Mouse (Mus musculus): ENCODE data around the gene Serinc3. TPM values are rescaled to one million over a fixed set of nuclear protein-coding genes. Genes with fewer than 3 reads are reported as not detected.
A peak's percentile ranks its signal among the peaks of the same experiment; 100 is the strongest.
"Not testable (repeated sequence)": the region's sequence is repeated elsewhere in the genome, so short reads cannot be mapped to it uniquely, and the experiment has no call there.

Serinc3 gene
- total and polyA plus RNA-seq, 2 experiments from 2014 or later: 36.5 to 97.4 TPM

DNA sequence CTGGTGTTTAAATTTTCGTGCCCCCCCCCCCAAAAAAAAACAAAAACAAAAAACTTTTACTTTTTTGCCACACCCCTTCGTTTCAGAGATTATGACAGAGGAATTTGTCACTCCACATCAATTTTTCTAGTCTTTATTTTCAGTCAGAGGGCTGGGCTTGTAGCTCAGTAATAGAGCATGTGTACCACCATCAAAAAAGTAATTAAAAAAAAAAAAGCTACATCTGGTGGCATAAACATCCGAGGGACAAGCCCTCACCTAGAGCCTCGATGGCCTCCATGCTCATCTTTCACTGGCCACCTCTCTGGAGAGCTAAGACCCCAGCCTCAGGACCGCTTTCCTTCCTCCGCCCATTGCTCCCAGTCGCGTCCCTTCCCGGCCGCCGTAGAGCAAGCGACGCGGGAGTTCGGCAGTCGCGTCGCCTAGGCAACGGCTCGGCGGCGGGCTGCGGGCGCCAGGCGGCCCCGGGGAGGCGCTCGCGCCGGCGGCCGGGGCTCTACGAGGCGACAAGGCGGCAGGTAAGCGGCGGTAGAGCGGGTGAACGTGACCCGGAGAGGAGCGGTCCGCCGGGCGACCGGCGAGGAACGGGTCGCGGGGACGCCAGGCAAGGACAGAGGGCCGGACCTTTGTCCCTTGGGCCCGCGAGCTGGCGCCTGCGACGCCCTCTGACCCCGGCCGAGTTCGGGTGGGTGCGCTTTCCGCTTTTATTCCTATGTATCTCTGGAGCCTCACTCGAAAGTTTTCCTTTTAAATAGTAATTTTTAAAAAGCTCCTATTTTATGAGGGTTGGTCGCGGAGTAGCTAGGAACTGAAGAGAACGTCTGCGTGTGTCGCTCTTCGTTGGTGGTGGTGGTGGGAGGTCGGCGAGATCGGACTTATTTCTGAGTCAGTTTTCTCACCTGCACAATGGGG, 13.3 kb upstream of the Serinc3 start, which contains the start of gene Pkig:
TSS of gene Pkig (plus strand) at position 412 of the 912 bp plus-strand sequence.
- Histone ChIP-seq H3K4me2 (ENCODE audit: low read depth, low read length) (peak within 1 kb of the TSS; percentile 57), H3K36me3 (ENCODE audit: insufficient read depth, low read length) (no peaks in the 10 kb centered on the region), H3K4me3 (ENCODE audit: low read length) (peak within 1 kb of the TSS; percentile 63), H3K4me1 (ENCODE audit: insufficient read depth, low read length) (peaks cover 8% of the 10 kb centered on the region; the same call in 1 of the 2 replicates), H3K27ac (peak within 1 kb of the TSS; percentile 75), H3K27me3 (ENCODE audit: insufficient read depth, low read length) (no peaks in the 10 kb centered on the region), H3K9ac (replicated peaks; ENCODE audit: low read length) (peak within 1 kb of the TSS; percentile 58), H3K9me3 (ENCODE audit: low read length) (no peaks in the 10 kb centered on the region)
- no peak for TF ChIP-seq CTCF (IDR thresholded peaks at IDR 0.05; ENCODE audit: low read depth)
- DNase-seq (ENCODE audit: low spot score) (peak; percentile 95), ATAC-seq (peak; percentile 95)
- under 1% methylated on average over 69 of the region's 71 CpGs for WGBS

GRCm38 (mm10) chr2:163657486-163657885, 12.6 kb upstream of the Serinc3 start:
- DNase-seq (ENCODE audit: low spot score) (no peak), ATAC-seq (no peak)
- Histone ChIP-seq H3K9ac (replicated peaks; ENCODE audit: low read length) (no peak overlapping the region), H3K4me1 (ENCODE audit: insufficient read depth, low read length) (peaks cover 8% of the 10 kb centered on the region; the same call in 1 of the 2 replicates), H3K27ac (no peak overlapping the region), H3K36me3 (ENCODE audit: insufficient read depth, low read length) (no peaks in the 10 kb centered on the region), H3K9me3 (ENCODE audit: low read length) (no peaks in the 10 kb centered on the region), H3K4me3 (ENCODE audit: low read length) (no peak overlapping the region), H3K4me2 (ENCODE audit: low read depth, low read length) (no peak overlapping the region), H3K27me3 (ENCODE audit: insufficient read depth, low read length) (no peaks in the 10 kb centered on the region)
- WGBS: 79% methylated on average over 2 of the region's 2 CpGs
- no peak for TF ChIP-seq CTCF (IDR thresholded peaks at IDR 0.05; ENCODE audit: low read depth)

DNA sequence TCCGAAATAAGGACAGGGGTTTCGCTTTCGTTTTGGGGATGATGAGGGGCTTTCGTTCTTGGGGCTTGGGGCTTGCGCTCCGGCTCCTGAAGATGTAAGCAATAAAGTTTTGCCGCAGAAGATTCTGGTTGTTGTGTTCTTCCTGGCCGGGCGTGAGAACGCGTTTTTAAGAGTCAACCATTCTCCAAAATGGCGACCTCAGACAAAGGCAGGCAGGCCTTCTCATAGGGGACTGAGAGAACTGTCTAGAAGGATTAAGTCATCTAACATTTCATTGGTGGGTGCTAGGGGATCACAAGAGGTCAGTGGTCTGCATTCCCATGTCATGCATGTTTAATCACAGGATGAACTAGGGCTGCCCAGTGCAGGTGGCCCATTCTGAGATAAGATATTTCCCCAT, 10.8 kb upstream of the Serinc3 start:
- not testable (repeated sequence) for H3K4me2 ChIP-seq (ENCODE audit: low read depth, low read length); ATAC-seq; H3K4me1 ChIP-seq (ENCODE audit: insufficient read depth, low read length); H3K27ac ChIP-seq; H3K27me3 ChIP-seq (ENCODE audit: insufficient read depth, low read length); H3K9me3 ChIP-seq (ENCODE audit: low read length); H3K4me3 ChIP-seq (ENCODE audit: low read length); H3K9ac ChIP-seq (replicated peaks; ENCODE audit: low read length); DNase-seq (ENCODE audit: low spot score); H3K36me3 ChIP-seq (ENCODE audit: insufficient read depth, low read length)
- 97% methylated on average over 8 of the region's 12 CpGs for WGBS

DNA sequence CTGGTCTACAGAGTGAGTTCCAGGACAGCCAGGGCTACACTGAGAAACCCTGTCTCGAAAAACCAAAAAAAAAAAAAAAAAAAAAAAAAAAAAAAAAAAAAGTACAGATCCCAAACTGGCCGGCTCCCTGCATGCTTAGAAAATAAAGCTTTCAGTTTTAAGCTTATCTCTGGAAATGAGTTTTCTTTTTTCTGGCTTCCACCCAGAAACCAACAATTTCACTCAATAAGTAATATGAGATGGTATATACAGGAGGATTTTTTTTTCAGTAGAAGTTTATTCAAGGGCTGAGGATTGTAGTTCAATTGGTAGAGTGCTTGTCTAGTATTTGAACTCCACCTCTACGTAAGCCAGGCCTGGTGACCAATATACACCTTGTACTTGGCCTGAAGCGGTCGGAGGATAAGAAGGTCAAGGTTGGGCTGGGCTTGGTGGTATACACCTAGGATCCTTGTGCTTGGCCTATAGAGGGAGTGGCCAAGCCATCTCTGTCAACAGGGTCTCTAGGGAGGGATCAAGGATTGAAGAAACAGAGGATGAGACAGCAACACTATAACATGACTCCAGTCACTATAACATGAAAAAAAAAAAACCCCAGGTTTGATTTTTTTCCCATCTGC, 1.6 kb upstream of the Serinc3 start:
- no peaks in the 10 kb centered on the region for H3K27me3 ChIP-seq (ENCODE audit: insufficient read depth, low read length)
- no peak overlapping the region for H3K9ac ChIP-seq (replicated peaks; ENCODE audit: low read length)
- 0 out of 2 replicates have a peak, but pooled peaks cover 3% of the 10 kb centered on the region for H3K4me1 ChIP-seq (ENCODE audit: insufficient read depth, low read length)
- H3K4me3 ChIP-seq (ENCODE audit: low read length): no peak overlapping the region
- no peak overlapping the region for H3K4me2 ChIP-seq (ENCODE audit: low read depth, low read length)
- H3K36me3 ChIP-seq (ENCODE audit: insufficient read depth, low read length): no peaks in the 10 kb centered on the region
- no peak overlapping the region for H3K27ac ChIP-seq
- 93% methylated on average over 5 of the region's 5 CpGs for WGBS
- TF ChIP-seq CTCF (IDR thresholded peaks at IDR 0.05; ENCODE audit: low read depth): no peak
- DNase-seq (ENCODE audit: low spot score): no peak
- H3K9me3 ChIP-seq (ENCODE audit: low read length): no peaks in the 10 kb centered on the region; the same call in 1 of the 2 replicates
- ATAC-seq: no peak

- Histone ChIP-seq H3K4me2 (ENCODE audit: low read depth, low read length) (no peak overlapping the region), H3K9me3 (ENCODE audit: low read length) (no peaks in the 10 kb centered on the region; the same call in 1 of the 2 replicates), H3K27ac (0 out of 2 replicates have a peak overlapping the region, but pooled peaks have one; percentile 99), H3K4me3 (ENCODE audit: low read length) (no peak overlapping the region), H3K4me1 (ENCODE audit: insufficient read depth, low read length) (0 out of 2 replicates have a peak, but pooled peaks cover 3% of the 10 kb centered on the region), H3K9ac (replicated peaks; ENCODE audit: low read length) (no peak overlapping the region), H3K27me3 (ENCODE audit: insufficient read depth, low read length) (no peaks in the 10 kb centered on the region), H3K36me3 (ENCODE audit: insufficient read depth, low read length) (no peaks in the 10 kb centered on the region)
- WGBS: 77% methylated on average over 11 of the region's 11 CpGs
- no peak for TF ChIP-seq CTCF (IDR thresholded peaks at IDR 0.05; ENCODE audit: low read depth)
- DNase-seq (ENCODE audit: low spot score) (no peak), ATAC-seq (no peak)
These were observed 949 bp upstream of the Serinc3 start for GRCm38 (mm10) chr2:163645700-163646460.

DNA sequence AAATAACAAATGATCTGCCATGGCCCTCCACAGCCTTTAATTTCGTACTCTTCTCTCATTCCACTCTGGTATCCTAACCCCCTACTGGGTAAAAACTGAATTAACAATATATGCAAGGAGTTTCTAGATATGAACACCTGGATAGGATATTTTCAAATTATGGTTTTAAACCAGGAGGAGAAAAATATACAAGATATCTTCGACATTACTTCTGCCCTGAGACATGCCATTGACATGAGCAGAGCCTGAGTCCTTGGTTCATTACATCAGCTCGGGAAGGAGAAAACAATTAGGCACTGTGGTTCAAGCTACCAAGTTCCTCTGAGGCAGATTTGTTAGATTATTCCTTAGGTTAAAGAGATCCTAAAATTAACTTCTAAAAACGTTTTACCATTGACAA, 884 bp downstream of the Serinc3 start:
- Histone ChIP-seq H3K27me3 (ENCODE audit: insufficient read depth, low read length) (no peaks in the 10 kb centered on the region), H3K36me3 (ENCODE audit: insufficient read depth, low read length) (no peaks in the 10 kb centered on the region), H3K9me3 (ENCODE audit: low read length) (no peaks in the 10 kb centered on the region), H3K4me3 (ENCODE audit: low read length) (peak overlapping the region; percentile 99), H3K27ac (peak overlapping the region; percentile 99), H3K4me1 (ENCODE audit: insufficient read depth, low read length) (0 out of 2 replicates have a peak, but pooled peaks cover 3% of the 10 kb centered on the region), H3K4me2 (ENCODE audit: low read depth, low read length) (peak overlapping the region; percentile 70), H3K9ac (replicated peaks; ENCODE audit: low read length) (peak overlapping the region; percentile 94)
- WGBS: 4% methylated on average over 4 of the region's 4 CpGs
- ATAC-seq: no peak
- peak; percentile 31 for TF ChIP-seq CTCF (IDR thresholded peaks at IDR 0.05; ENCODE audit: low read depth)
- peak; percentile 3 for DNase-seq (ENCODE audit: low spot score)
